Mouse (Mus musculus) natural killer cell, adult 2 months (primary cell): Measurements from ENCODE around the gene Tfe3.
A peak's percentile ranks its signal among the peaks of the same experiment; 100 is the strongest.
"Not testable (repeated sequence)": the region's sequence is repeated elsewhere in the genome, so short reads cannot be mapped to it uniquely, and the experiment has no call there.

Experiments used
- DNase-seq, 2 experiments: peaks; one replicate each; pipeline ENCODE4 v3.0.0; 2022; ENCODE audit warnings: low spot score in 2 of 2

Gene Tfe3

DNA sequence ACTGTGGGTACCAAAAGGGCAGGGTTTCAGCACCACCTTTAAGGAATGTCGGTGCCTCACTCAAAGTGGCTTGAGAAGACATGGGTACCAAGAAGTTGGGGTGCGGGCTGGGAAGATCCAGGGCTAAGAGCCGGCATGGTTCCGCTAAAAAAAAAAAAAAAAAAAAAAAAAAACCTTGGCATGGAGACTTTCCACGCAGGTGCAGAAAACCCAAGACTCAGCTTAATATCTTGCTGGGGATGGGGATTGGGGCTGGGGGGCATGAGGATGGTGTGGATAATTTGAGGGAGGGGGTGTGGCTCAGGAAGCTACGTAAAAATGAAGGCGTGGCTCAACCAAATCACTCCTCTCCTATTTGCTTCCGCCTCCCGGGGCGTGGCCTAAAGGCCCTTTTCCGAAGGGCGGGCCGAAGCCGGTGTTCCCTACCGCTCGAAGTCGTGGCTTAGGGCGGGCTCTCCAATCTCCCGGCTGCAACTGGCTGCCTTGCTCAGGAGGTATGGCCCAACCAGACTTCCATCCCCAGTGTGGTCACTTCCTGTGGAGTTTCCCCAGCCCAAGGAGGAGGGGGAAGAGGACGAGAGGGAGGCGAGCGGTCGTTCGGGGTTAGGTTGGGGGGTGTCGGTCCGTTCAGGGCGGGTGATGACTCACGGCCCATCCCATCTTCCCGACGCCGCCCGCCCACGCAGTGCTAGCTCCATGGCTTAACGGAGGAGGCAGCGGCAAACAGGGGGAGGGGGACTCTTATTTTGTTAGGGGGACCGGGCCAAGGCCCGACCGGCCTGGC is at the start of gene Tfe3:
Gene Tfe3, plus strand, starts transcription at position 424 of the 784 bp plus-strand sequence.
- DNase-seq: peak; percentile 89

DNA sequence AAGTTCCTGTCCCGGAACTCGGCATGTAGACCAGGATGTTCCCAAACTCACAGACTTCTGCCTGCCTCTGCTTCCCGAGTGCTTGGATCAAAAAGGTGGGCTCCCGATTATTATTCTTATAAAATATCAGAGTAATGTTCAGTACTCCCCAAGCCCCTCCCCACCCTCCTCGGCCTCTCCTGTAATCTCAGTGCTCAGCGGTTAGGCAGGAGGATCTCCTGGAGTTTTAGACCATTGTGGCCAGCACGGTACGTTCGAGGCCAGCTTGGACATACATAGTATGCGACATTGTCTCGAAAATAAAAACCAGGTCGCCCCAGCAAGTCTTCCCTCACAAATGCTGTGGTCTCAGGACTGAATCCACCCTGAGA is 48.6 kb upstream of the Tfe3 start:
- DNase-seq: not testable (repeated sequence)

DNA sequence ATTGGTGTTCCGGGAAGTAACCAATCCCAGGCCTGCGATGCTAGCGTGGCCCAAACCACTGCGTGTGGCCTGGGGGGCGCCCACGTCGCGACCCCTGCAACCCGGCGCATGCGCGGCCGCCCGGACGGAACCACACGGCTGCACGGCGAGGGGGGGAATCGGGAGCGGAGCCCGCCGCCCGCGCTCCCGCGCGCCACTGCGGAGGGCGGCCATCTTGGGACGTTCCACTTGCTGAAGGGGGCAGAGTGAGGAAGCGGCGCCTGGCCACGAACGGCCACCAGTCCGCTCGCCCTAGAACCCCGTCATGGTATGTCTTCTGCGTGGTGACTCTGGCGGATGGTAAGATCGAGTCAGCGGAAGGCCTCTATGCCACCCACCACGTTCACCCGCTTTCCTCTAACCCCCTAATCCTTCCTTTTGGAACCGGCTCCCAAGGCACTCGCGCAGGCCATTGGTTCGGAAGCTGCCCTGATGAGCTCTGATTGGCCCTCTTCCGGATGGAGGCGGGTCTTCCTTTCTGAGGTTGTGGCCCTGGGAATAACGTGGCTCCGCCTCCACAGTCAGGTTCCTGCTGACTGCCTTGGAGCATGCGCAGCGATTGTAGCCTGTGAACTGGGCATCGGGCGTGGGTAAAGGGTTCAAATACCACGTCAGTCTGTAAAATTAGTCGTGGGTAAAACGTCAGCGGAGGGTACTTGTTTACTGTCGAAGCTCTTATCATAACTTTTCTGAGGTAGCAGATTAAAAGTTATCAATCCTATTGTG is 48.0 kb upstream of the Tfe3 start, which contains the start of gene Wdr45:
Gene Wdr45, plus strand, starts transcription at position 199 of the 765 bp plus-strand sequence.
- DNase-seq: peak; percentile 90 to 92

DNA sequence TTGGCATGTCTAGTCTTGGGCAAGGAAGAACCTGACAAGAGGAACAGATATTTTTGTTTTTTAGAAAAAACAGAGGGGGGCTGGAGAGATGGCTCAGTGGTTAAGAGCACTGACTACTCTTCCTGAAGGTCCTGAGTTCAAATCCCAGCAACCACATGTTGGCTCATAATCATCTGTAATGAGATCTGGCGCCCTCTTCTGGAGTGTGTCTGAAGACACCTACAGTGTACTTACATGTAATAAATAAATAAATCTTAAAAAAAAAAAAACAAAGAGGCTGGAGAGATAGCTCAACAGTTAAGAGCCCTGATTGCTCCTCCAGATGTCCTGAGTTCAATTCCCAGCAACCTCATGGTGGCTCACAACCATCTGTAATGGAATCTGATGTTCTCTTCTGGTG is 46.3 kb upstream of the Tfe3 start:
- peak in 1 of 2 experiments; percentile 13 for DNase-seq

DNA sequence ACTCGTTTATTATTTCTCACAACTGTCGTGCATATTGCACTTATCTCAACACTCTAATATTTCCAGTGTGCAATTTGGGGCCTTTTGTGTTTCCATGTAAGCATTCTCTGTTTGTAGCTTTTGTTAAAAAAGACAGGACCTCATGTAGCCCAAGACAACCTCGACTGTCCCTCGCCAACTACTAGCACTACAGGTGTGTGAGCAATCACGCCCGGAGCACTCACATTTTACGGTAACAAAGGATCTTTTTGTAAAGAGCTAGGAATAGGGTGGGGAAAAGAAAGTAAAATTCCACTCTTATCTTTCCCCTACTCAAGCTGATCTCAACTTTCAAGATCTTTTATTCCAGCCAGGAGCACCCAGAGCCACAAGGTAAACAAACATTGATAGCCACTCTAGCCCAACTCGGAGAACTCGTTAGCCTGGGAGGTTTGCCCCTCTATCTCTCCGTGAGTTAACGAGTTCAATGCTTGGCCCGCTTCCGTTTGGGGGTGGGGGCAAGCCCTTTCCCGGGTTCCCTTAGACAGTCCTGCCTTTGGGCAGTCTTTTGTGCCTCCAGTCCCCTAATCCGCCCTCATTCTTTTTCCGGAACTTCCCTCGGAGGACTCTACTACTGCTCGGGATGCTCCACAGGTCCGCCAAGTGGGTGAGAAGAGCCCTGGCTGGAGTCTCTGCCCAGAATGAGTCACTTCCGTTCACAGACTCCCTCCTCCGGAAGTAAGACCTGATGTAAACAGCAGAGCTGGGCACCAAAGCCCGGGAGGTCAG is 40.7 kb upstream of the Tfe3 start, which contains the start of gene Gm45208:
Gene Gm45208, plus strand, starts transcription at position 732 of the 768 bp plus-strand sequence.
- DNase-seq: peak; percentile 73 to 81

DNA sequence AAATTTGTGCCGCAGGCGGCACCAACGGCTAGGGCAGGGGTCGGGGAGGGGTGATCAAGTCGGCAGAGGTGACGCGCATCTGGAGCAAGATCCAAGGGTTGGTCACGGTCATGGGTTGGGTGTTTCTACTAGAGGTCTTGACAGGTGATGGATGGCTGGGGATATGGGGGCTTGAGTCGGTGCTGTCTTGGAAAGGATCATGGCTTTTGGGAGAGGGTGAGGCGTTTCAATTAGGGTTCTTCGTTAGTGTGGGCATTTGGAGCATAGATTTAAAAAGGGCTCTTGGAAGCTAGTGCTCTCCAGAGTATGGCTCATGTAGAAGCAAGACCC is 40.1 kb upstream of the Tfe3 start:
- DNase-seq: no peak

DNA sequence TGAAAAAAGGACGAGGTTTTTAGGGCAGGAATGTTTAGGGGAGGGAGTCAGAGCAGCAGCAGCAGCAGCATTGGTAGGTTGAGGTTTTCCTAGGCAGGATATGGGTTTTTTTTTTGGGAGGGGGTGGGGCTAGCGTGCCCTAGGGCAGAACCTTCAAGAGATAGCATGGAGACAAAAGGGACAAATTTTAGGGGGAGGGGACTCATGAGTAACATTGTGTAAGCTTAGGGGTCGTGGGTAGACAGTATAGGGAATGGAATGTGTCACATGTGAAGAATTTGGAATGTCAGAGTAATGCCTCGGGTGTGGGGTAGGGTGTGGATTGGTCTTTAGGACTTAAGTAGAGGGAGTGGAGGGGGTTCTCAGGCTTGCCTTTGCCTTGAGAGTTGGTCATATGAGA is 39.7 kb upstream of the Tfe3 start:
- DNase-seq: no peak

DNA sequence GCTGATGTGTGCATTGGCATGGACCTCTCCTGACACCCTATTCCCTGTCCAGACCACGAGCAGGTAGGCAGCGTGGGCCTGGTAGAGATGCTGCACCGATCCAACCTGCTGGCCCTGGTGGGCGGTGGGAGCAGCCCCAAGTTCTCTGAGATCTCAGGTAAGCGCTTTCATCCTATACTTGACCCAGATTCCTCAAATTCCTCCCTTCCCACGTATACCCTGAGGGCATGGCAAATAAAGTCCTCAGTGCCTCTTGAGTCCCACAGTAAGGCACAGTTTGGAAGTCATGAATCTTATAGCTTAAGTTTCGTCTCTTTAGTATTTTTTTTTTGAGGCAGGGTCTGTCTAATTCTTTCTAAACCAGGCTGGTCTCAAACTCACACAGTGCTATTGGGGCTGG is 38.2 kb upstream of the Tfe3 start:
- DNase-seq: no peak

DNA sequence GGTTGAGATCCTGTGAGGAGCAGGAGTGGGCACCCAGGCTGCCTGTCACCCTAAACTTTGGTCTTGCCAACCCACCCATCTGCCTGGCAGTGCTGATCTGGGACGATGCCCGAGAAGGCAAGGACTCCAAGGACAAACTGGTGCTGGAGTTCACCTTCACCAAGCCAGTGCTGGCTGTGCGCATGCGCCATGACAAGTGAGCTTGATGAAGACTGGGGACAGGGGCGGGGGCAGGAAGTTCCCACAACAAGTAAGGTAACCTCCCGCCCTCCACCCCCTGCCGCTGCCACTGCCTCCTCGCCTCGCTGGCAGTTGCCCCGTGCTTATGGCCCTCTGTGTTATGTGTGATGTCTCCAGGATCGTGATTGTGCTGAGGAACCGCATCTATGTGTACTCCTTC is 36.5 kb upstream of the Tfe3 start:
- DNase-seq: no peak

DNA sequence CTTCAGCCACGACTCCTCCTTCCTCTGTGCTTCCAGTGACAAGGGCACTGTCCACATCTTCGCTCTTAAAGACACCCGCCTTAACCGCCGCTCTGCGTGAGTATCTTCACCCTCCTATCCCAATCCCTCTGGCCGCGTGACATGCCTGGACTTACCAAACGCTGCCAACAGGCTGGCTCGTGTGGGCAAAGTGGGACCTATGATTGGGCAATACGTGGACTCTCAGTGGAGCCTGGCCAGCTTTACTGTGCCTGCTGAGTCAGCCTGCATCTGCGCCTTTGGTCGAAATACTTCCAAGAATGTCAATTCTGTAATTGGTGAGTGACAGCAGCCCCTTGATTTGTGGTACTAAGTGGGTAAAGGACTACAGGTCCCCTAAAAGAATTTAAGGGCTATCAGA is 35.2 kb upstream of the Tfe3 start:
- no peak for DNase-seq

DNA sequence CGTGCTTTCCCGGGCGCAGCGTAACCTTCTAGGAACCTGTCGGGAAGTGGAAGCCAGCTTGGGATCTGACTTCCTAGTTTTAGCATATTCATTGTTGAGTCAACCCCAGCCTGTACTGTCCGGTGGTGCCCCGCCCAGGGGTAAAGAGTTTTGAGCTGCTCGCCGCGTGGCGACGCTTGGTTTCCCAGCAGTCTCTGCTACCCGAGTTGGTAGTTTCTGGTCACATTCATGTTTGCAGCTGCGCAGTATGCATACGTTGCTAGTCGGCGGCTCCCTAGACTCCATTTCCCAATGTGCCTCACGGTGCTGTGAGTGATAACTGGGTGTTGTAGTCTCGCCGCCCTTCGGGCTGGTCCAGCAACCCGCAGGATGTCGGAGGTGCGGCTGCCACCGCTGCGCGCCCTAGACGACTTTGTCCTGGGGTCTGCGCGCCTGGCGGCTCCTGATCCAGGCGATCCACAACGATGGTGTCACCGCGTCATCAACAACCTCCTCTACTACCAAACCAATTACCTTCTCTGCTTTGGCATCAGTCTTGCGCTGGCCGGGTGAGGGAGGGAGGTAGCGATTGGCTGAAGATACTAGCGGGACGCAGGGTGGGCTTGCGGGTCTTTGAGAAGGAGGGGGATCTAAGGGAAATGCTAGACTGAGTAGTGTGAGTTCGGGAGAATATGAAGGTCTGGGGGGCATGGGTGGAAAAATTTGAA is 34.0 kb upstream of the Tfe3 start, which contains the start of gene Praf2:
Gene Praf2, plus strand, starts transcription at position 225 of the 707 bp plus-strand sequence.
- peak; percentile 73 to 78 for DNase-seq

DNA sequence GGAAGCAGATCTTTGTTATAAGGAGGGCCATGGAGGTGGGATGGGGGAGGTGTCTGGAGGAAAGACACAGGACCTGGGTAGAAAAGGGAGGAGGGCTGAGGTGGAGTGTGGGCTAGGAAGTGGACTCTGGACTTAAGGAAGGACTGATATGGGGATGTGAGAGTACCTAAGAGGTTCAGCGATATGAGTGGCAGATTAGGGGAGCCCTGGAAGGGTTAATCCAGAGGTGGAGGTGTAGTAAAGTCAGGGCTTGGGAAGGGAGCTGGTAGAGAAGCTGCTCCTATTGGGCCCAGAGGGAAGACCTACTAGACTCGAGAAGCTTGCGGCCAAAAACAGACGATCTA is 33.5 kb upstream of the Tfe3 start:
- no peak for DNase-seq

DNA sequence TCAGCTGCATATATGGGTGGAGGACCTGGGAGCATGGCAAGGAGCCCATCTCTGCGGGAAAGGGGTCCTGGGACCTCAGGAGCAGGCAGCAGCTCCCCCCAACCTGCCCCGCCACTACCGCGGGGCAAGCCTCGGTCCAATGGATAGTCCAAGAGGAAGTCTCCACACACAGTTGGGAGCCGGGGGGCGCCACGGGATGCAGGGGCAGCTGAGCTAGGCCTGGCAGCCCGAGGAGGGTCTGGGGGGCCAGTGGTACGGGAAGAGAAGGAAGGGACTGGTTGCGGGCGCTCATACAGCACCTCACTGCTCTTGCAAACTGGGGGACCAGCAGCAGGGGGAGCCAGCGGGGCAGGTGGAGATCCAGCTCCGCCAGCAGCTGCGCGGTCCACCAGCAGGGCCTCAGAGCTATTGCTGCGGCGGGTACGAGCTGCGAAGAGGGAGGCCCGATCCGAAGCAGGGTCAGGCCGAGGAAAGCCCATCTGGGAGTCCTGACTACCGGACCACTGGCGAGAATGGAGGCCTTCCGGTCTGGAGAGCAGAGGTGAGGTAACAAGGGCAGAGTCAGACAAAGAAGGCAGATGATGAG is 28.7 kb upstream of the Tfe3 start:
- DNase-seq: peak; percentile 59 to 79

DNA sequence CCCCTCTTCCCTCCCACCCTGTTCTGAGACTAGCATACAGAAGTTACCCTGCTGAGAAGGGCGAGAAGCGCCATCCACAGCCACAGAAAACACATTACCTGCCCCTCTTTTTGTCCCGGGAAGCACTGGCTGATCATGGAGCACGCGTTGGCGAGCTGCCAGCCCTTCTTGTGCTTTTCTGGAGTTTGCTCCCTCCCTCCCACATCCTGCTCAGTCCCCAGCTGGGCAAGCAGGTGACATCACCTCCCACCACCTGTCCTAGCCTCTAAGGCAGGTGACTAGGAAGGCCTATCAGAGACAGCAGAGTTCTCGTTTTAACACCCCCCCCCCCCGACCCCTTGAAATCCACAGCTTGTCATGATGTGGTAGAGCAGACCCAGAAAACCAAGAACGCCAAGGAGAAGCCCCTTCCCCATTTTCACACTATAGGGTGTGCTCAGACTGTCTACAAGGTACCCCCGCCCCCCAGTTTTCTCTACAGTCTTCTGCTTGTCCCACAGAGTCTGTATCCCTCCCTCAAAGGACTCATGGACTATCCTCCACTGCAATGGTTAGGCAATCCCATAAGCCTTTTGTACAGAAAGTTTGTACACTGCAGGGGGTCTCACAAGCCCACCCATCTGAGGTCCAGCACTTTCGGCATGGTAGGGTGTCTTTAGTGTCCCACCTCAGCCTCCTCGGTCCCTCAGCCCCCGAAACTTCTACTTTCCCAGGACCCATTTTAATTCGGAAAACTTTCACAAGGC is 22.9 kb upstream of the Tfe3 start:
- DNase-seq: no peak

DNA sequence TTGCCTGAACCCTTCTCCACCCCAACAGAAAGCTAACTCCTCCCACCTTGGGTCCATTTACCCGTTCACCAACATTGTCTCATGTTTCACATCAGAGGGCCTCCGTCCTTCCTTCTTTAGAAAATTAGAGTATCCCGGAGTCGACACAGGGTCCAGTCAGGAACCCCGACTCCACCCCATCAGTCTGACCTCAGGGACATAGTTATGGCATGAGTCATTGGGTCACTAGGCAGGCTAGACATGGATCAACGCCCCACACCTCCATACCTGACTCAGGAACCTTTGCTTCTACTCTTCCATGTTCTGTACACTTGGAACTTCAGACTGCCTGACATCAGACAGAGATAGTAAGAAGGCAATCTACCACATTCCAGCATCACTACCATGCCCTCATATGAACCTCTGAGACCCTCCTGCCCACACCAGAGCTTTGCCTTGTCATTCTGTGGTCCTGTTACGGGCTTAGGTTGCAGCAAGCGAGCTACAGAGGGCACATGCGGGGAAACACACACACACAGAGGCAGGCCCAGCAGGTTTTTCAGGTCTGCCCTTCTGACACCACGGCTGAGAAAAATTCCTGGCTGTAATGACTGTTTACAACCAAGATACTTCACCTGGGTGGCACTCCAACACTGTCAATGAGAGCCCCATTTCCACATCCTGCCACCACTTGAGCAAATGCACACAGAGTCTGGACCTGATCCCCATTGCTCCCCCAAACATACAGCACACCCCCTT is 22.1 kb upstream of the Tfe3 start:
- DNase-seq: no peak

DNA sequence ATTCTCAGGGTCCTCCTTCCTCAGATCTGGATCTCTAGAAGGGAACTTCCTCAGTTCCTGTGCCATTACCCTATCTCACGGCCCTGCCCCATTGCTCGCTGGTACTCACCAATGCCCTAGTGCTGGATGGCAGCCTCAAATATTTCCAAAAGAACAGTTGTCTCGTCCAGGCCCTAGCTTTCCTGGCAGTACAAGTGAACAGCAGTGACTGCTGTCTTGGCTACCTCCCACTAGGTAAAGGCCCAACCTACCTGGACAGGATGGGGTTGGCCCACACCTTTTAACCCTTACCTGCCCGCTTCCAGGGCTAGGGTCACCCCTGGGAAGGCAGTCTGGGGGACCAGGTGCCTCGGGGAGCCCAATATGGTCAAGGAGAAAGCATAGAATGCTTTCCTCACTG is 21.3 kb upstream of the Tfe3 start:
- DNase-seq: no peak

DNA sequence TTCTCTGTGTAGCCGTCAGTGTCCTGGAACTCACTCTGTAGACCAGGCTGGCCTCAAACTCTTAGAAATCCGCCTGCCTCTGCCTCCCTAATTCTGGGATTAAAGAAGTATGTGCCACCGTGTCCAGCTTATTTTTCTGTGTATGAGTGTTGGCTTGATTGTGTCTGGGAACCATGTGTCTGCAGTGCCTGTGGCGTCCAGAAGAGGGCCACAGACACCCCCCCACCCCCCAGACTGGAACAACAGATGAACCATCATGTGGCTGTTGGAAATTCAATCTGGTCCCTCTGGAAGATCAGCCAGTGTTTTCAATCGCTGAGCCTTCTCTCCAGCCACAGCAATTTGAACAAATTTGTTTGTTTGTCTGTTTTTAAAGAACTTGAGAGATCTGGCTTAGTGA is 18.9 kb upstream of the Tfe3 start:
- no peak for DNase-seq

DNA sequence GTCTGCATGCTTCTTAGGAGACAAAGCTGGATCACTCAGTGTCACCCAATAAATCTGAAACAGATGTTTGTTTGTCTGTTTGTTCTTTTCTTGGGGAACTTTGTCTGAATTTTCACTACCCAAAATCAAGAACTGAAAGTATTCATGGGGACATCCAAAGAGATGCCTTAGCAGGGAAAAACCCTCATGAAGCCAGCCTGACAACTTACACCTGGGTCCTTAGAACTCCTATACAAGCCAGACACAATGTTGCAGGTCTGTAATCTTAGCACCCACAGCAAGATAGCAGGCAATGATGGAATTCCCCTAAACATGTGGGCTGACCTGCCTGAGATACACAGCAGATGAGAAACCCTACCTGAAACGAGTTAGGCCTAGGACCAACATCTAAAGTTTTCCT is 17.4 kb upstream of the Tfe3 start:
- no peak for DNase-seq

DNA sequence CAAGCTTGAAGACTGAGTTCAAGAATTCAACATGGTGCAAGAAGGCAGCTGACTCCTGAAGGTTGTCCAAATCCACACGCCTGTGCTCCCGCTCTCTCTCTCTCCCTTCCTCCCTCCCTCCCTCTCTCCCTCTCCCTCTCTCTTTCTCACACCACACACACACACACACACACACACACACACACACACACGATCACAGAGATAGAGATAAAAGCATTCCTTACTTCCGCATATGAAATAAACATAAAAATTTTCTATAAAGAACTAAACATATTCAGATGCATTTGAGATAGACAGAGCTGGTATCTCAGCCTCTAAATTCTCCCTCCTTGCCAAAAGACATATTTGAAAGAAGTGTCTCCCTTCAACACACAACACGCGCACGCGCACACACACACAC is 16.9 kb upstream of the Tfe3 start:
- DNase-seq: no peak
